Comparison of ENCODE assay signal across 24 mouse cellular contexts in the genomic region with DNA sequence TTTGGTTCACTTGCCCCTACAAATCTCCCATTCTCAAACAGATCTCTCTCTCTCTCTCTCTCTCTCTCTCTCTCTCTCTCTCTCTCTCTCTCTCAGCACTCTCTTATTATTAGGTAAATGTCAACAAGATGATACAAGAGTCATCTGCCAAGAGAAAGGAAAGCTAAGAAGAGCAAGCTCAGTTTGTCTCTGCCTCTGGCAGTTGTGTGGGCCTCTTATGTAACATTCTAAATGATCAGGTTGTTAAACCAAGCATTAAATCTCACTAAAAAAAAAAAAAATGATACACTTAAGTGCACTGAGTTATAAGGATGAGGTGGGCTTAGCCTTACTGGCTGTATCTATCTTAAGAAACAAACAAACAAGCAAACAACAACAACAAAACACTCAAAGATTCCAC. TPM values are rescaled to one million over a fixed set of nuclear protein-coding genes. Genes with fewer than 3 reads are reported as not detected.
"Had no signal": no experiment of that assay in that cellular context is flagged by ENCODE, and none has a peak within 500 bp of the region (broad histone marks: within the 10 kb centered on the region; RNA-seq: fewer than 3 reads in every experiment).

No protein-coding gene starts in this region.

- H3K36me3 ChIP-seq: heart, embryonic 10.5 days; heart, embryonic 12.5 days; hindbrain, embryonic 10.5 days; hindbrain, embryonic 12.5 days; intestine, embryonic 15.5 days; kidney, embryonic 15.5 days; limb, embryonic 13.5 days; limb, embryonic 15.5 days; liver, embryonic 12.5 days had no signal

- H3K4me2 ChIP-seq: heart, embryonic 12.5 days; hindbrain, embryonic 12.5 days; hindbrain, embryonic 14.5 days; intestine, embryonic 15.5 days; kidney, embryonic 15.5 days; limb, embryonic 13.5 days; limb, embryonic 15.5 days; liver, embryonic 12.5 days had no signal

- H3K9ac ChIP-seq: heart, embryonic 12.5 days; hindbrain, embryonic 12.5 days; hindbrain, embryonic 14.5 days; intestine, embryonic 15.5 days; kidney, embryonic 15.5 days; limb, embryonic 13.5 days; limb, embryonic 15.5 days; liver, embryonic 12.5 days; liver, embryonic 14.5 days had no signal

- H3K27ac ChIP-seq: gastrocnemius, adult 2 months; heart, embryonic 10.5 days; hindbrain, embryonic 10.5 days; hindbrain, embryonic 12.5 days; hindbrain, embryonic 14.5 days; intestine, embryonic 15.5 days; kidney, embryonic 15.5 days; layer of hippocampus, adult 2 months; limb, embryonic 13.5 days; limb, embryonic 15.5 days; liver, embryonic 12.5 days; liver, embryonic 14.5 days had no signal

- H3K27me3 ChIP-seq: heart, embryonic 12.5 days; hindbrain, embryonic 12.5 days; intestine, embryonic 15.5 days; kidney, embryonic 15.5 days; limb, embryonic 13.5 days; limb, embryonic 15.5 days; liver, embryonic 12.5 days had no signal

- H3K4me3 ChIP-seq: gastrocnemius, adult 2 months; heart, embryonic 10.5 days; heart, embryonic 12.5 days; hindbrain, embryonic 10.5 days; hindbrain, embryonic 12.5 days; intestine, embryonic 15.5 days; kidney, embryonic 15.5 days; layer of hippocampus, adult 2 months; left cerebral cortex, adult 2 months; limb, embryonic 13.5 days; limb, embryonic 15.5 days; liver, embryonic 12.5 days had no signal

- ATAC-seq: hindbrain, embryonic 16.5 days; inflammation-experienced regulatory T-cells, adult 6 months; intestine, embryonic 15.5 days; intestine, postnatal 0 days; liver, embryonic 12.5 days had no signal

- DNase-seq: gastrocnemius, adult 2 months; gastrocnemius, postnatal 10 days; gastrocnemius, postnatal 25 days; heart, adult 18-20 months; heart, postnatal 10 days; heart, postnatal 4 days; kidney, postnatal 10 days had no signal

- H3K9me3 ChIP-seq: heart, embryonic 10.5 days; heart, embryonic 12.5 days; hindbrain, embryonic 10.5 days; hindbrain, embryonic 12.5 days; intestine, embryonic 15.5 days; kidney, embryonic 15.5 days; limb, embryonic 13.5 days; limb, embryonic 15.5 days; liver, embryonic 12.5 days had no signal

- H3K4me1 ChIP-seq: heart, embryonic 10.5 days; heart, embryonic 12.5 days; hindbrain, embryonic 10.5 days; hindbrain, embryonic 12.5 days; intestine, embryonic 15.5 days; kidney, embryonic 15.5 days; limb, embryonic 13.5 days; limb, embryonic 15.5 days; liver, embryonic 12.5 days had no signal

RNA-seq across cellular contexts. Expression of a gene that starts 18.1 kb away (rescaled TPM):
- polyA plus RNA-seq: hindbrain, embryonic 10.5 days; limb, embryonic 11.5 days had no signal
